Mouse (Mus musculus): ENCODE measurements around the gene Gm20388. TPM values are rescaled to one million over a fixed set of nuclear protein-coding genes. Genes with fewer than 3 reads are reported as not detected.
A peak's percentile ranks its signal among the peaks of the same experiment; 100 is the strongest.

The Gm20388 gene
- polyA plus RNA-seq, 2 experiments: 8.5 TPM; not detected in 1

- WGBS (ENCODE audit: insufficient replicate concordance): 58% methylated on average over 1 of the region's 1 CpGs
- Histone ChIP-seq H3K4me2 (ENCODE audit: low read depth) (no peak overlapping the region), H3K4me1 (replicated peaks; ENCODE audit: control insufficient read depth in 2 of 2, insufficient read depth in 2 of 2, low read length in 1 of 2) (no peaks in the 10 kb centered on the region), H3K27ac (no peak overlapping the region), H3K27me3 (ENCODE audit: control insufficient read depth, insufficient read depth, low read length) (no peaks in the 10 kb centered on the region), H3K9ac (replicated peaks) (no peak overlapping the region), H3K9me3 (ENCODE audit: control insufficient read depth, low read length) (no peaks in the 10 kb centered on the region), H3K4me3 (ENCODE audit: insufficient read depth in 1 of 2, low read depth in 2 of 2, low read length in 2 of 2) (no peak overlapping the region), H3K36me3 (replicated peaks; ENCODE audit: control insufficient read depth, insufficient read depth, low read depth) (peaks cover 65% of the 10 kb centered on the region)
- no peak for ATAC-seq (ENCODE audit: insufficient read depth)
- DNase-seq (ENCODE audit: low read depth in 3 of 3, low spot score in 3 of 3): no peak
- TF ChIP-seq CTCF (IDR thresholded peaks at IDR 0.05; ENCODE audit: low read depth) (no peak), EP300 (IDR thresholded peaks at IDR 0.05; ENCODE audit: low read depth) (no peak)
These were observed 1976.9 kb downstream of the Gm20388 start for GRCm38 (mm10) chr8:121887547-121887946.

- Histone ChIP-seq H3K9me3 (ENCODE audit: control insufficient read depth, low read length) (no peaks in the 10 kb centered on the region), H3K27me3 (ENCODE audit: control insufficient read depth, insufficient read depth, low read length) (no peaks in the 10 kb centered on the region), H3K9ac (replicated peaks) (no peak overlapping the region), H3K4me1 (replicated peaks; ENCODE audit: control insufficient read depth in 2 of 2, insufficient read depth in 2 of 2, low read length in 1 of 2) (no peaks in the 10 kb centered on the region), H3K27ac (no peak overlapping the region), H3K4me2 (ENCODE audit: low read depth) (no peak overlapping the region), H3K36me3 (replicated peaks; ENCODE audit: control insufficient read depth, insufficient read depth, low read depth) (peaks cover 59% of the 10 kb centered on the region), H3K4me3 (ENCODE audit: insufficient read depth in 1 of 2, low read depth in 2 of 2, low read length in 2 of 2) (no peak overlapping the region)
- WGBS (ENCODE audit: insufficient replicate concordance): 86% methylated on average over 1 of the region's 1 CpGs
- TF ChIP-seq EP300 (IDR thresholded peaks at IDR 0.05; ENCODE audit: low read depth): no peak
- TF ChIP-seq CTCF (IDR thresholded peaks at IDR 0.05; ENCODE audit: low read depth): no peak
- ATAC-seq (ENCODE audit: insufficient read depth) (no peak), DNase-seq (ENCODE audit: low read depth in 3 of 3, low spot score in 3 of 3) (no peak)
These were observed 1978.7 kb downstream of the Gm20388 start for GRCm38 (mm10) chr8:121889317-121889716.

GRCm38 (mm10) chr8:121889810-121890785 is 1979.5 kb downstream of the Gm20388 start:
- H3K27ac ChIP-seq: no peak overlapping the region
- no peaks in the 10 kb centered on the region for H3K27me3 ChIP-seq (ENCODE audit: control insufficient read depth, insufficient read depth, low read length)
- no peak overlapping the region for H3K4me2 ChIP-seq (ENCODE audit: low read depth)
- 85% methylated on average over 15 of the region's 15 CpGs for WGBS (ENCODE audit: insufficient replicate concordance)
- no peak overlapping the region for H3K4me3 ChIP-seq (ENCODE audit: insufficient read depth in 1 of 2, low read depth in 2 of 2, low read length in 2 of 2)
- H3K9ac ChIP-seq (replicated peaks): no peak overlapping the region
- ATAC-seq (ENCODE audit: insufficient read depth): no peak
- H3K36me3 ChIP-seq (replicated peaks; ENCODE audit: control insufficient read depth, insufficient read depth, low read depth): peaks cover 59% of the 10 kb centered on the region
- TF ChIP-seq CTCF (IDR thresholded peaks at IDR 0.05; ENCODE audit: low read depth): no peak
- TF ChIP-seq EP300 (IDR thresholded peaks at IDR 0.05; ENCODE audit: low read depth): no peak
- no peaks in the 10 kb centered on the region for H3K9me3 ChIP-seq (ENCODE audit: control insufficient read depth, low read length)
- no peak for DNase-seq (ENCODE audit: low read depth in 3 of 3, low spot score in 3 of 3)
- H3K4me1 ChIP-seq (replicated peaks; ENCODE audit: control insufficient read depth in 2 of 2, insufficient read depth in 2 of 2, low read length in 1 of 2): no peaks in the 10 kb centered on the region

- Histone ChIP-seq H3K9me3 (ENCODE audit: control insufficient read depth, low read length) (no peaks in the 10 kb centered on the region), H3K36me3 (replicated peaks; ENCODE audit: control insufficient read depth, insufficient read depth, low read depth) (peaks cover 50% of the 10 kb centered on the region), H3K4me3 (ENCODE audit: insufficient read depth in 1 of 2, low read depth in 2 of 2, low read length in 2 of 2) (no peak overlapping the region), H3K4me2 (ENCODE audit: low read depth) (no peak overlapping the region), H3K9ac (replicated peaks) (no peak overlapping the region), H3K4me1 (replicated peaks; ENCODE audit: control insufficient read depth in 2 of 2, insufficient read depth in 2 of 2, low read length in 1 of 2) (peaks cover 12% of the 10 kb centered on the region in 2 experiments), H3K27ac (no peak overlapping the region), H3K27me3 (ENCODE audit: control insufficient read depth, insufficient read depth, low read length) (no peaks in the 10 kb centered on the region)
- WGBS (ENCODE audit: insufficient replicate concordance): 91% methylated on average over 5 of the region's 5 CpGs
- TF ChIP-seq CTCF (IDR thresholded peaks at IDR 0.05; ENCODE audit: low read depth) (no peak), EP300 (IDR thresholded peaks at IDR 0.05; ENCODE audit: low read depth) (no peak)
- no peak for ATAC-seq (ENCODE audit: insufficient read depth)
- no peak for DNase-seq (ENCODE audit: low read depth in 3 of 3, low spot score in 3 of 3)
These were observed 1982.2 kb downstream of the Gm20388 start for GRCm38 (mm10) chr8:121892875-121893274.

- peaks cover 38% of the 10 kb centered on the region for H3K36me3 ChIP-seq (replicated peaks; ENCODE audit: control insufficient read depth, insufficient read depth, low read depth)
- H3K4me1 ChIP-seq (replicated peaks; ENCODE audit: control insufficient read depth in 2 of 2, insufficient read depth in 2 of 2, low read length in 1 of 2): peaks cover 36 to 40% of the 10 kb centered on the region in 2 experiments
- H3K27ac ChIP-seq: no peak overlapping the region; the same call in 1 of the 2 replicates
- TF ChIP-seq EP300 (IDR thresholded peaks at IDR 0.05; ENCODE audit: low read depth) (no peak), CTCF (IDR thresholded peaks at IDR 0.05; ENCODE audit: low read depth) (no peak)
- peak overlapping the region; percentile 1 for H3K4me2 ChIP-seq (ENCODE audit: low read depth)
- ATAC-seq (ENCODE audit: insufficient read depth) (no peak), DNase-seq (ENCODE audit: low read depth in 3 of 3, low spot score in 3 of 3) (no peak)
- H3K9me3 ChIP-seq (ENCODE audit: control insufficient read depth, low read length): no peaks in the 10 kb centered on the region
- no peaks in the 10 kb centered on the region for H3K27me3 ChIP-seq (ENCODE audit: control insufficient read depth, insufficient read depth, low read length)
- H3K4me3 ChIP-seq (ENCODE audit: insufficient read depth in 1 of 2, low read depth in 2 of 2, low read length in 2 of 2): no peak overlapping the region
- no peak overlapping the region for H3K9ac ChIP-seq (replicated peaks)
- WGBS (ENCODE audit: insufficient replicate concordance): 84% methylated on average over 7 of the region's 7 CpGs
These were observed 1985.3 kb downstream of the Gm20388 start for GRCm38 (mm10) chr8:121895910-121896309.

All from liver, embryonic 14.5 days (tissue).